Mouse (Mus musculus) right cerebral cortex, adult 18-20 months (tissue): ENCODE measurements at regions not wholly inside any gene's neighbourhood (a gene's known extent, or its start where the extent isn't known, plus 50 kb on each side); places are given as distances from the start of the nearest gene placed in this dataset.

Experiments used
- DNase-seq: peaks from one replicate; pipeline ENCODE4 v3.0.0; 2022; ENCODE audit warnings: mixed read lengths

DNA sequence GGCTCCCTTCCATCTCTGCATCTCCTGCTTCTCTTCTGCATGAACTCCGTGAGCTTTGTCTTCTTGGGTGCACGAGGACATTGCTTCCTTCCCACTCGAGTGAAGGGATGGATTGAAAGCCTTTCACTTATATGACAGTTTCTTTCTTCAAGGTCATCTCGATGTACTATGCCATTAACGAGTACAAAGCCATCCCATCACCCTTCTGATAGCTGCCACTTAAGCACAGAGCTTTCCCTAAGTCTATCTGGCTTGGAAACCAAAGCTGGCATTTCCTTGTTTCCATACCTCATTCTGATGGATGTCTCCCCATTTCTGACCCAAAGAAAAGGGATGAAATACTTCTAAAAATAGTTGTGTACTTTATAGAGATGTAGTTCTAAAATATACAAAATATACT is 366.5 kb upstream of the Atp11b start:
- DNase-seq: no peak

DNA sequence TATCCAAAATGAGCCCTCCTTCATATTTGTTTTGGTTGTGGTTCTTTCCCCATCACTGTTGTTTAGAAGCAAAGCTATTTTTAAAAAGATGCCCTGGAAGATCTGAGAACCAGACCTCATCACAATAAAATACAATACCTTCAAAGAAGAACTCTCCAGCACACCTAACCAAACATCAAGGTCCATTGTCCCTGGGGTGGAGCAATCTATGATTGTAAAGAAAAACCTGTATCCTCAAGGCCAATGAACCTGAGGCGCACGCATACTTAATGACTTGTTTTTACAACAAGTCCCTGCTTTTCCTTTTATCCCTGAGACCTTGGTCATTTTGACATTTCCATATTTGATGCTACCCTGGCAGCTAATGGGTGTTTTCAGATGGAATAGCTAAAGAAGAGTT is 361.2 kb upstream of the Atp11b start:
- DNase-seq: no peak

DNA sequence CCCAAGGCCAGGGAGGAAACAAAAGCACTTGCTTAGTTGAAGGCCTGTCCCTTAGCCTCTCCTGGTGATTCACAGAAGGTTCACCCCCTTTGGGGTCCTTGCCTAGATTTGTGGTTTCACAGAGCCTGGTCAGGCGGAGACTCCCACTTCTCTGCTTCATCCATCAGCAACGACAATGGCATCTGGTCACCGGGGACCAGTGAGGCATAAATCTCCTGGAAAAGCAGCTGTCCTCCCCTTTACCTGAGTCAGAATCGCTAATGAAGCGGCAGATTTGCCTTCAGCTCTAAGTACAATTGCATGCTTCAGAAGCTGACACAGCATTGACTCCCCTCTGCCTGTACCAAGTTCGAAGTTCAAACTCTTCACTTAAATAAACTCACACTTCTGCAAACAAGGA is 353.7 kb upstream of the Atp11b start:
- no peak for DNase-seq

DNA sequence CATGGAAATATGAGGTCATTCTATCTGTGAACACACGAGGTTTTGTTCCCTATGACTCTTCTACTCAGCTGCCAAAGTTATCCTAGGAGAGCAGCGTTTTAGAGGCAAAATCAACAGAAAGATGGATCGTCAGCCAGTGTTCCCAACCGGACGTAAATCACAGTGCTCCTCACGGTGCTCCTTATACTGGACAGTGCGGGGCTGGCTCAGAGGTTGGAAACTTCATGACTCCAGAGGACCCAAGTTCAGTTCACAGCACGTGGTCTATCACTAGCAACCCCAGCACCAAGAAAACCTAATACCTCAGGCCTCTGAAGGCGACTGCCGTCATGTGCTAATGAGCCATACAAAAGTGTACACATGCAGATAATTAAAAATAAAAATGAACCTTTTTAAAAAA is 351.2 kb upstream of the Atp11b start:
- DNase-seq: no peak

DNA sequence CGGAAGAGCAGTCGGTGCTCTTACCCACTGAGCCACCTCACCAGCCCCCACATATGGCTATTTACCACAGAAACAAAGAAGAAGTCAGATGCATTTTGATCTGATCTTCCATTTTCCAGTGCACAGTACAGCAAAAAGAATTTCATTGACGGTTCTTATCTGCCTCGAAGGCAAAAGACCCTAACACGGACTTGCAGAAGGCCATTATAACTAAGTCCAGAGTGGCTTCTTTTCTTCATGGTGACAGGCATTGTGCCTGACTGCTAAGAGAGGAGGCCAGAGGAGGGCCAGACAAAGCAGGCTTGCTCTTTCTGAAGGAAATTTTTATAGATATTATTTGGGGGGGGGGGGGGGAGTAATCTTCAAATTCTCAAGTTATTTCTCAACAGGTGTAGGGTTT is 350.0 kb upstream of the Atp11b start:
- no peak for DNase-seq

DNA sequence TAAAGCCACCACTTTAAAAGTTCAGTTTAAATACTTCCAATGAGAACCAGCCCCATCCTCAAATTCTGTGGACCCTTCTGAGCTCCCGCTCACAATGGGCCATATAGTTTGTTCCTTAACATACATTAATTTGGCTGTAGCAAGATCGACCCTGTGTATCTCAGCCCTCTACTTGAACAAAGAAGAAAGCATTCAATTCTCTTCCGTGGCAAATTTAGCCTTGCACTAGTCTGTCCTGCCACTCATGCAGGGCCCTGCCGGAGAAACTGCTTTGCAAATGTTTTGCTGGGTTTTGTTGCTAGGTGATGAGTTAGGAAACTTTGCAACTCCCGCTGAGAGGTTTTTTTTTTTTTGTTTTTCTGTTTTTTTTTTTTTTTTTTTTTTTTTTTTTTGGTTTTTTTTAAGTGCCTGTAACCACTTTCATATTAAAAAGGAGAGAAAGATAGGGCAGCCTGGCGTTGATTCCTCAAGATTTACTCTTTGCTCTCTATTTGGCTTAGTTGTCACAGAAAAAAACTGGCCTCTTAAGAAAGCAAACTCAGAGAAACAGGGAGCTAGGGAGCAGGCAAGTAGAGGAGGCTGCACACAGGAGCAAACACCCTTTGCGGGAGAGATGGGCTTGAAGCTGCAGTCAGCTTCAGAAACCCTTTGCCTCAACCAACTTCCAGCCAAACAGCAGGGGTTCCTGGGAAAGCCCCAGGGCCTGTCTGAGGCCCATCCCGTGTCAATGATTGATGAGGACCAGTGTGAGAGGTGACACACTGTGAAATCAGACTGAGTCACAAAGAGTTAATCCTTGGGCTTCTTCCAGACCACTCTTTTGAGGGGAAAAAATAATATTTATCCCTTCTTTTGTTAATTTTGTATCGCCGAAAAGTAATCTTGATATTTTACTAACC is 349.2 kb upstream of the Atp11b start:
- no peak for DNase-seq

DNA sequence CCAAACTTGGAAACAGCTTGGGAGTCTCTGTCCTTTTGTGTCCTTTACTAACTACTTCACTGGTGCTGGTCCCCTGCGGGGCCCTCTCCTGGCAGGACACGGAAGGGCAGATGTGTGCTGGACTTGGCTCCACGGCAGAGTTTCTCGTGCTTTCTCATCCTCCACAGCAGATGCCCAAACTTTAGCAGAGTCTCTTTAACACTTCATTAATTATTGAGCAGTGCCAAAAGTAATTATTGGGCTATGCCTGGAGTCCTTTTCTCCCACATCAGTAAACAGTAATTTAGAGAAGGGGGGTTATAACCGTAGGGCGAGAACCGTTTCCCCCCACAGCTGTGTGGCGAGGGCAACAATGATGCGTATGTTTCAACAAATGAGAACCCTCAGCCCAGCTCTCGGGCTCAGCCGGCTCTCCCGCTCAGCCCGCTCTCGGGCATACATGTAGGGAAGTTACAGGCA is 348.3 kb upstream of the Atp11b start:
- peak; percentile 13 for DNase-seq

DNA sequence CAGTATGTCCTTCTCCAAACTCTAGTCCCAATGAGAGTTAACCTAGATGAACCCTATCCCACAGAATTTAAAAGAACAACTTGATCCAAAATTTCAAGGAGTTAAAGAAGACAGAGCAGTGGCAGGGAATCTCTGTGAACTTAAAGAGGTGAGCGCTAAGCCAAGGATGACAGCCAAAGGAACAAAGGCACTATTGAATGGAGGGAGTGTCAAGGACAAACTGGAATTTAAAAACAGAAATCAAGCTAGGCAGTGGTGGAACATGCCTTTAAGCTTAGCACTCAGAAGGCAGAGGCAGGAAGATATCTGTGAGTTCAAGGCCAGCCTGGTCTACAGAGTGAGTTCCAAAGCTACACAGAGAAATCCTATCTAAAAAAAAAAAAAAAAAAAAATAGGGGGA is 316.2 kb upstream of the Atp11b start:
- DNase-seq: no peak

DNA sequence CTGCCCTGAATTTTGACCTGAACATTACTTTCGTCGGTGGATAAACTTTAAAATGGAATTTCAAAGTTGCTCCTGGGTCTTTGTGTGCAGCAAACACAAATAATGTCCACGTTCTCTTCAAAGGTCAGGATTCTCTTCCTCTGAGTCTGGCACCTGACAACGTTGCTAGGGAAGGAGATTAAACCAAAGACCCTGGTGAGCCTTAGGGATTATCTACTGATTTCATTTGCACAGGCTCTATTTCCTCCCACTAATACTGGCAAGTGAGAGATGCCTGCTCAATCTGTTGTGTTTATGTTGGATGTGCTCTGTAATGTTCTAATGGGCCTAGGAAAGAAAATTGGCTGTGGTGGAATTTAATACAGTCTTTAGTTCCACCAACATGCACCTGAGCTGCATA is 291.0 kb upstream of the Atp11b start:
- DNase-seq: no peak

DNA sequence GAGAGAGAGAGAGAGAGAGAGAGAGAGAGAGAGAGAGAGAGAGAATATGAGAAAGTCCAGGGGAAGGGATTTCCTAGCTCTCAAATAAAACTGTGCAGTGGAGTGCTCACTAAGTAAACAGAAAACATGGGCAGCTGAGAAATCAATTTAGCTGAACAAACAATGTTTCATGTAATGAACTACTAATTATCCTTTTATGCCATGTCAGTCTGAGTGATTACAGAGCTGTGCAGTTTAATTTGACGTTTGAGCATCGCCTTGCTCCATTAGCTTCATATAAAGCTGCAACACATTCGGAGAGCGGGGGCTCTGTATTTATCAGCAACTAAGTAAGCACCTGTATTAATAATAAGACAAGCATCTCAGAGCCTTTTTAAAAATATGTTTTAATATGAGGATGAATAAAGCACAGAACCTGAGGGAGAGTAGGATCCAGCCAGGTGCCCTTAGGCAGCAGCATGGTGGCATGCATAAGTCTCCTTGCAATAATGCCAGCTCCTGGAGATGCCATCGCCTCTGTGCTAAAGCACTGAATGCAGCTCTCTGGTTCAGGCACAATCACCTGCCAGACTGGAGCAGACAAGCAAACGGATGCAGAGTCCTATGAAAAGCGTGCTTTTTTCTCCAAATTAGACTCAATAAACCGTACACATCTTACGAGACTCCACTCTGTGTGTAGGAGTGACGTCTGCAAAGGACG is 289.5 kb upstream of the Atp11b start:
- no peak for DNase-seq

DNA sequence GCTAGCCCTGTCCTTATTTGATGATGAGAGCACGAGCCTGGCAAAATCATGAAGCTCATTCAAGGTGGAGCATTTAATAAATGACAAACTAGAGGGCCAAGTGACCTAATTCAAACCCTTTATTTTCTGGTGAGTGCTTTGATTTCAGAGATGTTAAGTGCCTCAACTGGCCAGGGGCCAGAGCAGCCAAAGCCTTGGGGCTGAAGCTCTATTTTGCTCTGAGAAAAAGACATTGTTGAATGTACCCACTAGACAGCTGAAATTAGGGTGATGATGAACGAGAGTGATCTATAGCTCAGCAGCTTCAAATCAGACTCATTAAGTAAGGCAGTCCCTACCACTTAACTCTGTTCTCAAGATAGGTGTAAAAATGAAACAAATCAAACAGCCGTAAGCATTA is 287.9 kb upstream of the Atp11b start:
- DNase-seq: no peak

DNA sequence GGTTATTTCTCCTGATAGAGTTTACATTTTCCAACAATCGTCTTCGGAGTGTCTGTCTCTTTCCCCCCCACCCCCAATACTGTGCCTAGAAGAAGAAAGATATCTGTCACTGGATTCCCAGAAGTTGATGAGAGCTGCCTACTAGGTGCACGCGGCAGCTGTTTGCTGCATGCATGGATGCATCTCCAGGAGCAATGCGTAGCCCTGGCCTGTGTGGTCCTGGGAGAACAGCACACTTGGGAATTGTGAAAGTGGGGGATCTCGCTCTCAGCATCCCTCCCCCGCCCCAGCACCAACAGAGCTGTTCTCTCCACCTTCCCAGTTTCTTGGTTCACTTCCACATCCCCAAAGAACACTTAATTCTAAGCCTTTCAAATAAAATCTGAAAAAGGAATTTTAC is 280.6 kb upstream of the Atp11b start:
- no peak for DNase-seq

DNA sequence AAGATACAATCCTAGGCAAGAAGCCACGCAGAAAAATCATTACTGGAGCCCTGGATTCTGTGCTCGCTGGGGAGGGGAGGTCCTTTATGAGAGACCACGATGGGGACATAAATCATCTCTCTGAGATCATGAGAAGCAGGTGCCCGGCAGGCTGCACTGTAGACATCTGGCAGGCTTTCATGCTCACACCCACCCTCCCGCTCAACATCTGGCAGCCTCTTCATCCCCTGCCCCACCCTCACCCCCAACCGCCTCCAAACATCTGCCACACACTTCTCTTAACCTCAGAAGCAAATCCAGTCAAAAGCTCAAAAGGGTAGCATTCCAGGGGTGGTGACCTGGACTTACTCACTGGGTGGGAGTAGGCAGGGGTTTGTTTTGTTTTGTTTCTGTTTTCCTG is 279.5 kb upstream of the Atp11b start:
- no peak for DNase-seq

DNA sequence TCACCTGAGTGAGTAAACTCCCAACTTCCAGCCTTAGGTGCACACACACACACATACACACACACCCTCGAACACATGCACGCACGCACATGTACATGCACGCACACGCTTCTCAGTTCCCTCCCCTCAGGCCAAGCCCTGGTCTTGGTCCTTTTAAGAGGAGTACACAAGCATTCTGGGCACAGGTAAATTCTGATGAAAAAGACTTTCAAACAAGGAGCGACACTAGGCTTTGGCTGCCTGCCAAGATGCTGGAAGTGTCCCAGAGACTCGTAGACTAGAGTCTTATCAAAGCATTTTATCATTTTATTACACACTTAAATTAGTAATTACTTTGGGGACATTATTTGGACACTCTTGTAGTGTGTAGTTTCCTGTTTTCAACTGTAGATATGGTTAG is 278.6 kb upstream of the Atp11b start:
- no peak for DNase-seq

DNA sequence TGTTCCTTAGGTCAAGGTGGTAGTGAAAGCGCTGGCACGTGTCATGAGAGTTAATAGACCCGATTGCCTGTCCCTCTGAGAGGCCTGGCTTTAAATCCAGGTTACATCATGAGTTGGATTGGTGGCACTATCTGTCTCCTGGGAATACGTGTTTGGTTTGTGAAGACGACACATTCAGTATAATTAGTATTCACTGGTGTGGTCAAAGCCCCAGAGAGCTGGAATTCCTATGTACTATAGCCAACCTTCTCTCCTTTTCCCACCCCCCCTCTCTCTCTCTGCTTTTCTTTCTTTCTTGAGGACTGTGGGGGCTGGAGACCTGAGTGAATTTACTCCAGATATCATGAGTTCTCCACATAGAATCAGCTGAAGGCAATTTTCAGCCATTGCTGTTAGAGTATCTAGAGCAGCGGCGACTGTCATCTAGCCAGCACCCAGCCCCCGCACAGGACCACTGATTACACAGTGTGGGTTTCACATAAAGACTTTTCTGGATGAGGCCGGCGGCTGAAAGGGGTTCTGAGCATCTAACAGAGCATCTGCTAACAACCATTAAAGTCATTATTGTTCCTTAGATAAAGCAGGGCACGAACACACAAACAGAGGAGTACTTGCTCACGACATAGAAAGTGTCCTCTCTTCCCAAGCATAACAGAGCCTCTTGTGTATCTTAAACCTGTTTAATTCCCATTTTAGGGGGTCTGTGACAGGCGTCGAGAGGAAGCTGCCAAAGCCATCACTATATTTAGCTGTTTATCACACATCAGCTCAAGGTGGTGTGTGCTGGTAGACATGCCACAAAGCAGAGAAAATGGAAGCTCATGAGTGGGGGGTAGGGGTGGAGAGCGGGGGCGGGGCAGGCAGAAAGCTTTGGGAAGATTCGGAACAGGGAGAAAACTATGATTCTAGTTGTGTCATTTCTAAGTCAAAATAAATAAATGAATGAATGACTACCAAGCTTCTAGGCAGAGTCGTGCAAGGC is 272.9 kb upstream of the Atp11b start:
- no peak for DNase-seq

DNA sequence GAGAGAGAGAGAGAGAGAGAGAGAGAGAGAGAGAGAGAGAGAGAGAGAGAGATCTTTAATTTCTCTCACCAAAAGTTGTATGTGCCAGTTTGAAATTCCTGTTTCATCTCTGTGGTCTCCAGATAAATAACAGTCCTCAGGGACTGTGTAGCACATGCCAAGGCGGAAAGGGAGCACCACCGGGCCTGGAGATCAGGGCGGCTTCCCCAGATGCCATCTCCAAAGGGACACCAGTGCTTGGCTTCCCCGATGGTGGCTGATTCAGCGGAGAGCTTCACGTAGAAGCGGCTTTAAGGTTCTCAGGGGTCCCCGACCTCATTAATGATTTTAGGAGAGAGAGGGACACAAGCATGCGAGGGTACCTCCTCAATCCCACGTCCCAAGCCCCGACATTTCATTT is 272.1 kb upstream of the Atp11b start:
- DNase-seq: no peak

DNA sequence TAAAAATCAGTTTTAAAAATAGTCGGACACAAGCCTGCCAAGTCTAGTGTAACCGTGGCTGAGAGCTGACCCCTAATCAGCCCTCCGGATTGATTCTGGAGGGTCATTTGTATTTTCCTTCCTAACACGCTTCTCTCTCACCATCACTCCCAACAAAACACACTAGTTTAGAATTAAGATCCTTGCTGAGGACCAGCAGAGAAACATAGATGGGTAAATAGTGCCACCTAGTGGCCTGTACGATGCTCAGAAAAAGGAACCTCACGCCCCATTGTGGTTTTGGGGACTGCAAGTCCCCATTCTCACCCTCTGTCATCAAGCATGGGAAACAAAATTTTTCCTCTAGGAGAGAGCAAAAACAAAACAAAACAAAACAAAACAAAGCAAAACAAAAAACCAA is 271.6 kb upstream of the Atp11b start:
- peak; percentile 80 for DNase-seq

DNA sequence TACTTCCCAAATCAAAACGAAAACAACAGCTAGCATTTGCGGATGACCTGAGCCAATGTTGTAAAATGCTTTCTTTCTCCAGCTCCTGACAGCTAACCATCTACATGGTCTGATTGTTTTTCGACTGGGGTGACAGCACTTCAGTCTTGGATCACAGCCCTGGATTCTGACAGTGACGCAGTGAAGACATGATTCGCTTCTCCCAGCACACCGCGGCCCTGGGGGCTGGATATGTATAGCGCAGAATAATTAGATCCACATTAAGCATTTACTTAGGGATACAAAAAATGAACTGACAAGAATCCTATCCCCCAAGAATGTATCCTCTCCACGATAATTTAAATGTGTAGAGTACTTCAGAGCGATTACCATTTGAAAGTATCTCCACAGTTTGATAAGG is 271.1 kb upstream of the Atp11b start:
- no peak for DNase-seq

DNA sequence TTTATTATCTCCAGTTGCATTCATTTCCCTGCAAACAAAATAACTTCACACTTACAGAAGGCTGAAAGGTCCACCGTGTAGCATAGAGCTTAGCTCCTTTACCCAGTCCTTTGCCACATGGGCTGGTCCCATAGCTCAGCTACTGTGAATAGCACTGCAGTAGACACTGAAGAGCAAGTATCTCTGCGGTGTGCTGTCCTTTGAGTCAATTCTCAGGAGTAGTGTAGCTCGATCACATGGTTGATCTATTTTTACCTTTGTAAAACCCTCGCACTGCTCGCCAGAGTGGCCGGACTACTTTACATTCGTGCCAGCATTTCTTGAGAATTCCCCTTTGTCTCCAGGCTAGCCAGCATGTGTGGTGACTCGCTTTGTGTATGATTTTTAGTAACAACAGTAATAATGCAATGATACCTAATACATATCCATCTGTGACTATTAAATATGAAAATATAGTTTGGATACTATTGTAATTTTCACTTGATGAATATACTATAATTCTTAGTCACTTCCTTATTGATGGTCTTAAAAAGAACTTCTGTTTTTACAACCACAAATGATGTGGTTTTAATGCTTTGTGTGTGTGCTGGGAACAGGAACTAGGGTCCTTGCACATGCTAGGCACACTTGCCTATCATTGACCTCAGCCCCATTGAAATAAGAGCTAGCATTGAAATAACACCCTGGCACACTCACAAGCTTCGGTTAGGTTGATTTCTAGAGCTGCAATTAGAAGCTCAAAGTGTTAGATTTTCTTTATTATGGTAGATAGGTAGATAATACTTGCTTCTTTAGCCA is 257.7 kb upstream of the Atp11b start:
- DNase-seq: no peak

DNA sequence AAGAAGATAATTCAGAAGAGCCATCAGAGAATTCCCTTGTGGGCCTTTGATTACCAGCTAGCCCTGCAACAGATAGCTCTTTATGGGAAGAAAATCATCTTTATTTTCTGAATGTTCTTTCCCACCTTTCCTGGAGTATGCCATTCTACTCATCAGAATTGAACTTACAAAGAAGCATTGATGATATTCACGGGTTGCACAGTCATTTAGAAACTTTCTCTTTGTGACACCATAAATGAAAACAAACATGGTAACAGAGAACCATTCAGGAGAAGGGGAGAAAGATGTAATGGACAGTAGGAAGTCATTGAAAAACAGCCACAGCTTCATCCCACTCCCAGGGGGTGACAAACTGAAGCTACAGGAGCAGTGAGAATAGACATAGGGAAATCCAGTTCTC is 243.6 kb upstream of the Atp11b start:
- DNase-seq: no peak

DNA sequence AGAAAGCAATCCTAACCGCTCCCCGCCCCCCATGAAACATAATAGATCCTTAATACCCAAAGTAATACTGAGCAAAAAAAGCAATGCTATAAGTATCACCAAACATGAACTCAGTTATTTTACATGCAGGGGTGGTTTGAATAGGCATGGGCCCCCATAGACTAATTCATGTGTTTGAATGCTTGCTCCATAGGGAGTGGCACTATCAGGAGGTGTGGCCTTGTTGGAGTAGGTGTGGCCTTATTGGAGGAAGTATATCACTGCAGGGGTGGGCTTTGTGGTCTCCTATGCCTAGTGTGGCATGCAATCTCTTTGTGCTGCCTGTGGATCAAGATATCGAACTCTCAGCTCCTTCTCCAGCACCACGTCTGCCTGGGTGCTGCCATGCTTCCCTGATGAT is 237.4 kb upstream of the Atp11b start:
- no peak for DNase-seq

DNA sequence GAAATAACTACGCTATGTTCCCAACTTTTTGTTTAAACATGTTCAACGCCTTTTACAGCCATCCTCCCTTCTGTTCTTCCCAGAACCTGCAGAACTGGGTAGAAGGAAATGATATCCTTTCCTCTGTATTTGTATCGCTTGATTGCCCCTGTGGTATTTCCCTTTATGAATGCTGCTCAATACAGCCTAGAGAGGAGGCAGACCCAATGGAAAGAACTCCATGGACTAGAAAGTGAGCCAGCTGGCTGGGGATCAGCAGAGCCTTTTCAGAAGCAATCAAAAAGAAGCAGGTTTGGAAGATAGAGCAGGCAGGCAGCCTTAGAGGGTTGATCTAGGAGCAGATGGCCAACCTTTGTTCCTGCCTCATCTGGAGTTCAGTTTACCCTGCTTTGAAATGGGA is 233.8 kb upstream of the Atp11b start:
- DNase-seq: peak; percentile 8
